Mouse (Mus musculus) E14TG2a.4 (cell line): ENCODE measurements at regions not wholly inside any gene's neighbourhood (a gene's known extent, or its start where the extent isn't known, plus 50 kb on each side); places are given as distances from the start of the nearest gene placed in this dataset.

Source experiments
- CTCF ChIP-seq: conservative IDR thresholded peaks from 2 replicates; pipeline ENCODE4 v1.5.1; 2014; ENCODE audit warnings: low read length
- NANOG ChIP-seq: IDR thresholded peaks from 2 replicates; pipeline ENCODE4 v1.6.1; 2014; ENCODE audit warnings: borderline replicate concordance, low read length, mixed read lengths
- POU5F1 ChIP-seq: IDR thresholded peaks from 2 replicates; pipeline ENCODE4 v1.6.1; 2014; ENCODE audit warnings: low read length, borderline replicate concordance

- TF ChIP-seq CTCF = no peak
- TF ChIP-seq POU5F1 = no peak
- TF ChIP-seq NANOG = no peak
Observed at GRCm38 (mm10) chr12:9345359-9345758, 224.6 kb upstream of the Osr1 start.
